Mouse (Mus musculus) hindbrain, embryonic 12.5 days (tissue): ENCODE data around the gene Ctsa. TPM values are rescaled to one million over a fixed set of nuclear protein-coding genes. Genes with fewer than 3 reads are reported as not detected.
"Not testable (repeated sequence)": the region's sequence is repeated elsewhere in the genome, so short reads cannot be mapped to it uniquely, and the experiment has no call there.

ENCODE experiments used
- ATAC-seq: fragments of 200-750 bp; cut with Nextera tagmentation; 2 replicates; pipeline ENCODE4 v1.8.0; 2017; ENCODE audit warnings: moderate TSS enrichment; ENCODE audit not compliant: low FRiP score
- H3K27ac ChIP-seq: fragments of 300-500 bp; sonication (generic); 2 replicates; pipeline ENCODE4 v1.5.1; 2016; ENCODE audit warnings: mild to moderate bottlenecking
- H3K27me3 ChIP-seq: fragments of 300-500 bp; sonication (generic); 2 replicates; pipeline ENCODE4 v1.6.1; 2016; ENCODE audit warnings: mild to moderate bottlenecking
- H3K36me3 ChIP-seq: fragments of 300-500 bp; sonication (generic); 2 replicates; pipeline ENCODE4 v1.6.1; 2016; ENCODE audit warnings: mild to moderate bottlenecking
- H3K4me1 ChIP-seq: fragments of 300-500 bp; sonication (generic); 2 replicates; pipeline ENCODE4 v1.6.1; 2016
- H3K4me2 ChIP-seq: fragments of 300-500 bp; sonication (generic); replicated peaks from 2 replicates; pipeline ENCODE4 v1.6.1; 2016; ENCODE audit warnings: mild to moderate bottlenecking
- H3K4me3 ChIP-seq: fragments of 300-500 bp; sonication (generic); 2 replicates; pipeline ENCODE4 v1.5.1; 2016; ENCODE audit warnings: mild to moderate bottlenecking
- H3K9ac ChIP-seq: fragments of 300-500 bp; sonication (generic); 2 replicates; pipeline ENCODE4 v1.6.1; 2016; ENCODE audit warnings: mild to moderate bottlenecking, moderate library complexity
- H3K9me3 ChIP-seq: fragments of 300-500 bp; sonication (generic); replicated peaks from 2 replicates; pipeline ENCODE4 v1.6.1; 2016; ENCODE audit warnings: mild to moderate bottlenecking
- WGBS: fragments of 180-500 bp; shearing (Covaris S2); methylation state at CpG from one replicate; pipeline ENCODE4 v1.1.7; 2016; 5-methylcytosine and 5-hydroxymethylcytosine counted together
- polyA plus RNA-seq: library from polyadenylated mRNA; unstranded; fragments of >200 nt; fragmentation: Nextera tagmentation; extraction: Ambion mirVana; gene quantifications from 2 replicates; pipeline ENCODE4 v1.2.1, GENCODE M21; 2016

Ctsa gene
- polyA plus RNA-seq, 1 experiment from 2014 or later = 108 TPM

DNA sequence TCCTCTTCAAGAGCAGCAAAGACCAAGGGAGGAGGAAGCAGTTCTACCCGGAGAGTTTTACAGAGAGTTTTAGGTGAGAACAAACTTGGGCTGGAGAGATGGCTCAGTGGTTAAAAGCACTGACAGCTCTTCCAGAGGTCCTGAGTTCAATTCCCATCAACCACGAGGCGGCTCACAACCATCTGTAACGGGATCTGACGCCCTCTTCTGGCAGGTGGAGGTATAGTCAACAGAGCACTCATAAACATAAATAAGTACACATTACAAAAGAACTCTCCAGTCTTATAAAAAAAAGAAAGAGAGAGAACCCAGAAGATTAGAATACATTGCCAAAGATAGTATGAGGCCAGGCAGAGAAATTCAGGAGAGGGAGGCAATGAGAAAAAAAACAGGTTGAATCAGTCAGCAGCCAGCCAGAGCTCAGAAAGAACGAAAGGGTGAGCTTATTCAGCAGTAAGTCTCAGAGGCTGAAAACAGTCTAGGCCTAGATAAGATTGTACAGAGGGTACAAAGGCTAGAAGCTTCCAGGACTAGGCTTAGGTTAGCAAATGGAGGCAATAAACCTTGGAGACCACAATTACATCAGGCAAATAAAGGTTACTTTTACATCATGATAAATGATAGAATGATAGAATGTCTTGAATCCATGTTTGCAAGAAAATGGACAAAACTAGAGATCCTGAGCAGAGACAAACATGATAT lies 39.1 kb downstream of the Ctsa start:
- Histone ChIP-seq H3K9ac (no peak overlapping the region), H3K4me3 (no peak overlapping the region), H3K36me3 (no peaks in the 10 kb centered on the region), H3K4me2 (no peak overlapping the region), H3K27ac (no peak overlapping the region), H3K9me3 (no peaks in the 10 kb centered on the region), H3K27me3 (no peaks in the 10 kb centered on the region), H3K4me1 (0 out of 2 replicates have a peak, but pooled peaks cover 5% of the 10 kb centered on the region)
- WGBS = 57% methylated on average over 6 of the region's 6 CpGs
- ATAC-seq = no peak

DNA sequence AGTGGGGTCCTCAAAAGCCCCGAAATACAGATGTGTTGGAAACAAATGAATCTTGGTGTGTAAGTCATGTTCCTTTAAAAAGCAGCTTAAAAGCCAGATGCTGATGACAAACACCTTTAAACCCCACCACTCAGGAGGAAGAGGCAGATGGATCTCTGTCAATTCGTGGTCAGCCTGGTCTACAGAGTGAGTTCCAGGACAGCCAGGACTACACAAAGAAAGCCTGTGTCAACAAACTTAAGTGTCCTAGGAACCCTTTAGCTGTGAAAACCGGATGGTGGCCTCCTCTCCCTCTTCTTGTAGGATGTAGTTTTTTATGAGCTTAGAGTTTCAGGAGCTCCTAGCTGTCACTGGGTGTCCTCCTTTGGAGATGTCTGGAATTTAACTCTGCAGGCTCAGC lies 40.9 kb downstream of the Ctsa start:
- no peaks in the 10 kb centered on the region for H3K9me3 ChIP-seq
- no peak overlapping the region for H3K4me3 ChIP-seq
- H3K4me1 ChIP-seq = peaks cover 18% of the 10 kb centered on the region
- no peak overlapping the region for H3K4me2 ChIP-seq
- H3K36me3 ChIP-seq = peaks cover 7% of the 10 kb centered on the region; the same call in 1 of the 2 replicates
- ATAC-seq = no peak
- H3K27me3 ChIP-seq = no peaks in the 10 kb centered on the region
- H3K9ac ChIP-seq = no peak overlapping the region
- 66% methylated on average over 3 of the region's 3 CpGs for WGBS
- no peak overlapping the region for H3K27ac ChIP-seq

DNA sequence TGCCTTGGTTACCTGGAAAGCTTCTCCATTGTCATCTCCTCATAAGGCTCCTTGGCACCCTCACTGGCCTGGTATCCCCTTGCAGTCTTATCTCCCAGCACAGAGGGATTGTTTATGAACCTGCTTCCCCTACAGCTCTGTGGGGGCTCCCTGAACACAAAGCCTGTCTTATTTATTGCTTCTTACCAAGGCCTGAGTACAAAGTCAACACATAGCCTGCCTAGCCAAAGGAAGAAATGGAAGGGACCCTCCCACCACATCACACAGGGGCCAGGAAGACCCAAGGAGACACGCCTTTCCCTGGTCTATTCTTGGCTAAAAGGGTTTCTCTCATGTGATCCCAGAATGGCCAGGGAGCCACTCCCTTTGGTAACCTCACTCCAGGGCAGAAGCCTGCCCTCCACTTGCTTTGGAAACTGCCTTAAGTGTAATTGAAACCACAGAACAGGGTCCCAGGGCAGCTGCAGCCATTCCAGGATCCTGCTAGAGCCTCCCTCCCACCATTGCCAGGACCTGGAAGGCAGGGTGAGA lies 41.6 kb downstream of the Ctsa start:
- 36% methylated on average over 1 of the region's 1 CpGs for WGBS
- peaks cover 19% of the 10 kb centered on the region for H3K4me1 ChIP-seq
- ATAC-seq = no peak
- no peaks in the 10 kb centered on the region for H3K9me3 ChIP-seq
- peaks cover 7% of the 10 kb centered on the region; the same call in 1 of the 2 replicates for H3K36me3 ChIP-seq
- H3K4me2 ChIP-seq = no peak overlapping the region
- peak overlapping the region; percentile 55; the same call in 1 of the 2 replicates for H3K27ac ChIP-seq
- peak overlapping the region; percentile 23; the same call in 1 of the 2 replicates for H3K9ac ChIP-seq
- no peaks in the 10 kb centered on the region for H3K27me3 ChIP-seq
- H3K4me3 ChIP-seq = no peak overlapping the region

DNA sequence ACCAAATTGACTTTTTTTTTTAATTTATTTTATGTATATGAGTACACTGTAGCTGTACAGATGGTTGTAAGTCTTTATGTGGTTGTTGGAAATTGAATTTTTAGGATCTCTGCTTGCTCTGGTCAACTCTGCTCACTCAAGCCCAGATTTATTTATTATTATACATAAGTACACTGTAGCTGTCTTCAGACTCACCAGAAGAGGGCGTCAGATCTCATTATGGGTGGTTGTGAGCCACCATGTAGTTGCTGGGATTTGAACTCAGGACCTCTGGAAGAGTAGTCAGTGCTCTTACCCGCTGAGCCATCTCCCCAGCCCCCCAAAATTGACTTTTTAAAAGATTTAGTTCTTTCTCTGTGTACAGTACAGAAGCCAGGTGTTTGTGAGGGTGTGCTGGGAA lies 43.0 kb downstream of the Ctsa start:
- H3K4me3 ChIP-seq, ATAC-seq, H3K9ac ChIP-seq, H3K4me2 ChIP-seq, H3K27me3 ChIP-seq, H3K9me3 ChIP-seq, H3K27ac ChIP-seq, H3K36me3 ChIP-seq: not testable (repeated sequence)
- 61% methylated on average over 2 of the region's 2 CpGs for WGBS
- H3K4me1 ChIP-seq = peaks cover 24% of the 10 kb centered on the region

- Histone ChIP-seq H3K4me3 (peak overlapping the region; percentile 92), H3K4me2 (peak overlapping the region; percentile 88), H3K27ac (peak overlapping the region; percentile 35; the same call in 1 of the 2 replicates), H3K4me1 (peaks cover 29% of the 10 kb centered on the region)
- not testable (repeated sequence) for H3K27me3 ChIP-seq, H3K36me3 ChIP-seq, H3K9ac ChIP-seq, ATAC-seq, H3K9me3 ChIP-seq
- WGBS = 72% methylated on average over 11 of the region's 11 CpGs
These were observed 44.9 kb downstream of the Ctsa start for GRCm38 (mm10) chr2:164877376-164878215.

- H3K9me3 ChIP-seq = no peaks in the 10 kb centered on the region
- ATAC-seq = peak; percentile 59
- WGBS = 2% methylated on average over 28 of the region's 28 CpGs
- peak overlapping the region; percentile 92 for H3K4me3 ChIP-seq
- H3K27ac ChIP-seq = peak overlapping the region; percentile 100
- no peaks in the 10 kb centered on the region for H3K27me3 ChIP-seq
- H3K9ac ChIP-seq = peak overlapping the region; percentile 99
- peaks cover 31% of the 10 kb centered on the region for H3K4me1 ChIP-seq
- H3K36me3 ChIP-seq = peaks cover 13% of the 10 kb centered on the region
- H3K4me2 ChIP-seq = peak overlapping the region; percentile 88
These were observed 46.0 kb downstream of the Ctsa start for GRCm38 (mm10) chr2:164878509-164879227.

DNA sequence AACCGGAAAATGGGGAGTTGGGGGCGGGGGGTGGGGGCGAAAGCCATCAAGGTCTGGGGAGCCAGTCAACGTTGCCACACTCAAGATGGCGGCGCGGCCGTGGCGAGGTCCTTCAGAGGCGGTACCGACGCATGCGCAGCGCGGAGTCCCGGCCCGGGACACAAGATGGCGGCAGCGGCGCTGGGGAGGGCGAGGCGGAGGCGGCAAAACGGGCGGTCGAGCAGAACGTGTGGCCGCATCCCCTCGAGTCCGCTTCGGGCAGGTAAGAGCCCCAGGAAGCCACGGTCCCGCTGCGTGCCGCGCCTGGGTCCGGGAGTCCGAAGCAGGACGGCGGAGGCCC lies 46.5 kb downstream of the Ctsa start, which contains the start of gene Pcif1:
Gene Pcif1, plus strand, starts transcription at position 77 of the 340 bp plus-strand sequence.
- WGBS = under 1% methylated on average over 31 of the region's 40 CpGs
- ATAC-seq = peak; percentile 83
- no peaks in the 10 kb centered on the region for H3K27me3 ChIP-seq
- H3K27ac ChIP-seq = peak within 1 kb of the TSS; percentile 100
- peaks cover 18% of the 10 kb centered on the region for H3K36me3 ChIP-seq
- peaks cover 30% of the 10 kb centered on the region for H3K4me1 ChIP-seq
- peak within 1 kb of the TSS; percentile 88 for H3K4me2 ChIP-seq
- peak within 1 kb of the TSS; percentile 92 for H3K4me3 ChIP-seq
- peak within 1 kb of the TSS; percentile 99 for H3K9ac ChIP-seq
- H3K9me3 ChIP-seq = no peaks in the 10 kb centered on the region

DNA sequence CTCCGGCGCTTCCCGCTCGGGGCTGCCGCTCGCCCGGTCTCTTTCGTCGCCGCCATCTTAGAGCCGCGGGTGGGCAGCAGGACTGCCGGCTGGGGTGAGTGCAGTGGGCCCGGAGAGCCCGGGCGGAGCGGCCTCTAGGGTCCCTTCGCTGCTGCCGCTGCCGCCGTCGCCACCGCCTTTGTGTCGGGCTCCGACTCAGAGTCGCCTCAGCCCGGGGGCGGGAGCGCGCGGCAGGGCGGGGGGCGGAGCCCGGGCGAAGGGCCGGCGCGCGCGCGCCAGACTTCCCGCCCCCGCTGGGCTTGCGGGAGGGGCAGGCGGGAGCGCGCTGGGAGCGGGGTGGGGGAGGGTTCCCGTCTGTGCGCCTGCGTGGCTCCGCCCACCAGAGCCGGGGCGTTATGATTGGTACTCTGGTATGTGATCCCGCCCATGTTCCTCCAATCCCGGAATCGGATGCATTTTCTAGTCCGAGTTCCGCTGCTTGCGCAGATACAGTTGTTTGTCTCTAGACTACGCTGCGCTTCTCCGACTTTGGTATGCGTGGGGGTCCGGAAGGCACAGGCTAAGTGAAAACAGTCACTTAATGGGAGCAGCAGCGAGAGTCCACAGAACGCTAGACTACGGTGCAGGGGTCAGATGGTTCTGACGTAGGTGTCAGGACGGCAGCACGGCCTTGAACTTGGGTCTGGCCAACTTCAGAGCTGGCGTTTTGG lies 47.0 kb downstream of the Ctsa start:
- peak overlapping the region; percentile 100 for H3K27ac ChIP-seq
- peaks cover 23% of the 10 kb centered on the region for H3K36me3 ChIP-seq
- H3K4me1 ChIP-seq = peaks cover 26% of the 10 kb centered on the region
- H3K4me2 ChIP-seq = peak overlapping the region; percentile 88
- H3K9me3 ChIP-seq = no peaks in the 10 kb centered on the region
- under 1% methylated on average over 41 of the region's 72 CpGs for WGBS
- H3K4me3 ChIP-seq = peak overlapping the region; percentile 92
- no peaks in the 10 kb centered on the region for H3K27me3 ChIP-seq
- peak; percentile 87 for ATAC-seq
- H3K9ac ChIP-seq = peak overlapping the region; percentile 99

DNA sequence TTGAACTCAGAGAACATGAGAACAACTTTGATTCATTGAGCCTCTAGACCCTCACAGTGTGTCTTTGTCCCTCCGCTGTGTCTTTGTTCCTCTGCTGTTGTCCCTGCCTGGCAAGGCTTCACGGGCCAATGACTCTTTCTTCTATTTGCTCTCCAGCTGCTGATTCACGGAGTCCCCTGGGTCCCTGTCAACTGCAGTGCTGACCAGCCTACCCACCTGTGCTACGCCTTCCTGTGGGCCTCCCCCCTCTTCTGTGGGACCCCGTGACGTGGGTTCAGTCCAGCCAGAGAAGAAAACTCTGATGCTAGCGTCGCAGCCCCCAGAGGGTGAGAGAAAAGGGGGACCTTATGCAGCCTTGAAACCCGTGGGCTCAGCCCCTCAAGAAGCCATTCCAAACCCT lies 49.9 kb downstream of the Ctsa start:
- H3K4me1 ChIP-seq = peaks cover 19% of the 10 kb centered on the region
- no peak for ATAC-seq
- H3K27me3 ChIP-seq = no peaks in the 10 kb centered on the region
- H3K36me3 ChIP-seq = peaks cover 45% of the 10 kb centered on the region
- H3K27ac ChIP-seq = peak overlapping the region; percentile 77
- H3K9ac ChIP-seq = no peak overlapping the region
- no peak overlapping the region for H3K4me3 ChIP-seq
- H3K4me2 ChIP-seq = no peak overlapping the region
- H3K9me3 ChIP-seq = no peaks in the 10 kb centered on the region
- 34% methylated on average over 9 of the region's 9 CpGs for WGBS

- Histone ChIP-seq H3K9me3 (no peaks in the 10 kb centered on the region), H3K27ac (no peak overlapping the region), H3K9ac (no peak overlapping the region), H3K4me2 (no peak overlapping the region), H3K4me1 (peaks cover 6% of the 10 kb centered on the region), H3K36me3 (peaks cover 77% of the 10 kb centered on the region), H3K27me3 (no peaks in the 10 kb centered on the region), H3K4me3 (no peak overlapping the region)
- 92% methylated on average over 7 of the region's 7 CpGs for WGBS
- ATAC-seq = no peak
These were observed 53.1 kb downstream of the Ctsa start for GRCm38 (mm10) chr2:164885788-164886187.

DNA sequence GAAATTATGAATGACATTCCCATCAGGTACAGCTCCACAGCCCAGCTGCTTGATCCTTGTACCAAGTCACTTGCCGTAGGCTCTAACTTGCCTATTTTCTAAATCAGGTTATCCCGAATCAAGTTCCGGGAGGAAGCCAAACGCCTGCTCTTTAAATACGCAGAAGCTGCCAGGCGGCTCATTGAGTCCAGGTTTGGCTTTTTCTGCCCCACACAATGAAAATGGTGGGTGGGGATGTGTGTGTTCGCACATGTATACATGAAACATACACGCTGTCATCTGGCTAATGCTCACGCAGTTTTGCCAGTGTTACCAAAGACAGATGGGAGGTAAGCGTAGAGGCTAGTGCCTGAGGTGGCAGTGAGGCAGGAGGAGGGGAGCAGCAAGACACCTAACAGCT lies 53.9 kb downstream of the Ctsa start:
- H3K36me3 ChIP-seq = peaks cover 85% of the 10 kb centered on the region

More for the DNA sequence above, 53.9 kb downstream of the Ctsa start:
- 95% methylated on average over 10 of the region's 10 CpGs for WGBS
- Histone ChIP-seq H3K4me1 (peaks cover 3% of the 10 kb centered on the region; the same call in 1 of the 2 replicates), H3K4me2 (no peak overlapping the region), H3K27ac (0 out of 2 replicates have a peak overlapping the region, but pooled peaks have one; percentile 35), H3K4me3 (no peak overlapping the region), H3K9me3 (no peaks in the 10 kb centered on the region), H3K27me3 (no peaks in the 10 kb centered on the region), H3K9ac (no peak overlapping the region)
- ATAC-seq = no peak
